Mouse (Mus musculus): Measurements from ENCODE around the gene Thoc6.
A peak's percentile ranks its signal among the peaks of the same experiment; 100 is the strongest.

DNA sequence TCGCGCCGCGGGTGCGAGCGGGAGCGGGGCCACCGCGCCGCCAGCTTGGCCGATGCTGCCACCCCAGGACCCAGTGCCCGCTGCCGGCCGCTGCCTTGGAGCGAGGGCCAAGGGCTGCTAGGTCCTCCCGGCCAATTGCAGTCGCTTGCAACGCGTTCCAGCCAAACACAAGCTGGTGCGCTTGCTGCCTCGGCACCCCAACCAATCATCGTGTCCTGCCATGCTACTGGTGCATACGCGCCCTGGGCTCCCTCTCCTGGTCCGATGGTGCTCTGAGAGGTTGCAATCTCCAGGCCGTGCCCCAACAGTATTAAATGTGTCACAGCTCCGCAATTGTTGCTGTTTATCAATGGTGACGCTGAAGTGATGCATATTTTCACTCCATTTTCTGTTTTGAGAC is 26.4 kb upstream of the Thoc6 start:
- TF ChIP-seq CTCF (IDR thresholded peaks at IDR 0.05; ENCODE audit: control insufficient read depth, insufficient read depth, insufficient read length), result peak; percentile 93
- no peak for TF ChIP-seq MYOG (IDR thresholded peaks at IDR 0.05; ENCODE audit: control insufficient read depth, extremely low read depth, insufficient read length)
- TF ChIP-seq MYOD1 (IDR thresholded peaks at IDR 0.05; ENCODE audit: control insufficient read depth, insufficient read length, low read depth), result no peak
